Mouse (Mus musculus): Measurements from ENCODE around the gene Olfr149.
"Not testable (repeated sequence)": the region's sequence is repeated elsewhere in the genome, so short reads cannot be mapped to it uniquely, and the experiment has no call there.

Gene Olfr149

GRCm38 (mm10) chr9:39707017-39707416 lies at the start of gene Olfr149:
Gene Olfr149 (minus strand): TSS chr9:39707117.
- in situ Hi-C loops (cut with MseI, MboI), result no loop called here

GRCm38 (mm10) chr9:39746428-39746827 lies 39.5 kb upstream of the Olfr149 start:
- in situ Hi-C loops (cut with MseI, MboI), result no loop called here

GRCm38 (mm10) chr9:39745949-39746348 lies 39.0 kb upstream of the Olfr149 start, which contains the start of gene Olfr967:
Gene Olfr967 (plus strand): TSS chr9:39746249.
- in situ Hi-C loops (cut with MseI, MboI), result no loop called here

- in situ Hi-C loops (cut with MseI, MboI), result no loop called here
Measured at GRCm38 (mm10) chr9:39740741-39741140, 33.8 kb upstream of the Olfr149 start.

GRCm38 (mm10) chr9:39730678-39731077 lies 23.8 kb upstream of the Olfr149 start, which contains the start of gene Olfr150:
Gene Olfr150 (plus strand): TSS chr9:39730978.
- in situ Hi-C loops (cut with MseI, MboI), result no loop called here

- in situ Hi-C loops (cut with MseI, MboI), result no loop called here
Measured at GRCm38 (mm10) chr9:39711053-39711452, 4.1 kb upstream of the Olfr149 start, which contains the start of gene Olfr965. Gene Olfr965 (plus strand): TSS chr9:39711353.

GRCm38 (mm10) chr9:39708958-39709357 lies 2.0 kb upstream of the Olfr149 start:
- in situ Hi-C loops (cut with MseI, MboI), result no loop called here

GRCm38 (mm10) chr9:39701123-39701522 lies 5.8 kb downstream of the Olfr149 start:
- in situ Hi-C loops (cut with MseI, MboI), result not testable (repeated sequence)

- in situ Hi-C loops (cut with MseI, MboI), result no loop called here
Measured at GRCm38 (mm10) chr9:39679280-39679679, 27.6 kb downstream of the Olfr149 start.

GRCm38 (mm10) chr9:39678557-39678956 lies 28.4 kb downstream of the Olfr149 start:
- in situ Hi-C loops (cut with MseI, MboI), result no loop called here

- in situ Hi-C loops (cut with MseI, MboI), result no loop called here
Measured at GRCm38 (mm10) chr9:39674820-39675219, 32.1 kb downstream of the Olfr149 start.

GRCm38 (mm10) chr9:39669723-39670122 lies 37.2 kb downstream of the Olfr149 start:
- in situ Hi-C loops (cut with MseI, MboI), result no loop called here

GRCm38 (mm10) chr9:39666905-39667304 lies 40.0 kb downstream of the Olfr149 start, which contains the start of gene Olfr963:
Gene Olfr963 (plus strand): TSS chr9:39667205.
- in situ Hi-C loops (cut with MseI, MboI), result no loop called here

GRCm38 (mm10) chr9:39654756-39655396 lies 52.0 kb downstream of the Olfr149 start:
- in situ Hi-C loops (cut with MseI, MboI), result no loop called here
